Mouse (Mus musculus) kidney, embryonic 14.5 days (tissue): ENCODE results near the gene Vars2. TPM values are rescaled to one million over a fixed set of nuclear protein-coding genes. Genes with fewer than 3 reads are reported as not detected.

Source experiments
- ATAC-seq: fragments of 200-750 bp; cut with Nextera tagmentation; 2 replicates; pipeline ENCODE4 v1.8.0; 2017; ENCODE audit warnings: moderate number of reproducible peaks, mild to moderate bottlenecking, moderate TSS enrichment, moderate library complexity; ENCODE audit not compliant: low FRiP score, low TSS enrichment
- H3K27ac ChIP-seq: fragments of 300-500 bp; sonication (generic); 2 replicates; pipeline ENCODE4 v1.5.1; 2014; ENCODE audit warnings: low read depth, mild to moderate bottlenecking, low read length, moderate library complexity, mixed read lengths
- H3K27me3 ChIP-seq: fragments of 300-500 bp; sonication (generic); 2 replicates; pipeline ENCODE4 v1.6.1; 2014; ENCODE audit warnings: mild to moderate bottlenecking, low read length; ENCODE audit not compliant: control insufficient read depth, insufficient read depth
- H3K36me3 ChIP-seq: fragments of 300-500 bp; sonication (generic); 2 replicates; pipeline ENCODE4 v1.6.1; 2014; ENCODE audit warnings: low read length, mixed read lengths; ENCODE audit not compliant: control insufficient read depth, insufficient read depth
- H3K4me1 ChIP-seq: fragments of 300-500 bp; sonication (generic); 2 replicates; pipeline ENCODE4 v1.6.1; 2014; ENCODE audit warnings: low read length, mixed read lengths; ENCODE audit not compliant: control insufficient read depth, insufficient read depth
- H3K4me2 ChIP-seq: fragments of 300-500 bp; sonication (generic); replicated peaks from 2 replicates; pipeline ENCODE4 v1.6.1; 2014; ENCODE audit warnings: low read depth, mild to moderate bottlenecking, low read length
- H3K4me3 ChIP-seq: fragments of 300-500 bp; sonication (generic); 2 replicates; pipeline ENCODE4 v1.5.1; 2014; ENCODE audit warnings: mild to moderate bottlenecking, low read length
- H3K9ac ChIP-seq: fragments of 300-500 bp; sonication (generic); 2 replicates; pipeline ENCODE4 v1.6.1; 2014; ENCODE audit warnings: low read depth, mild to moderate bottlenecking, low read length, moderate library complexity
- H3K9me3 ChIP-seq: fragments of 300-500 bp; sonication (generic); 2 replicates; pipeline ENCODE4 v1.6.1; 2016; ENCODE audit warnings: low read length; ENCODE audit not compliant: control insufficient read depth
- WGBS: fragments of 180-500 bp; shearing (Covaris S2); extraction: QIAGEN DNeasy Blood & Tissue Kit; methylation state at CpG from one replicate; pipeline ENCODE4 v1.1.7; 2014; 5-methylcytosine and 5-hydroxymethylcytosine counted together
- polyA plus RNA-seq: library from polyadenylated mRNA; unstranded; fragments of >200 nt; fragmentation: Nextera tagmentation; extraction: Ambion mirVana; gene quantifications from 2 replicates; pipeline ENCODE4 v1.2.1, GENCODE M21; 2014

The Vars2 gene
- polyA plus RNA-seq, 1 experiment from 2014 or later: 16.8 TPM

DNA sequence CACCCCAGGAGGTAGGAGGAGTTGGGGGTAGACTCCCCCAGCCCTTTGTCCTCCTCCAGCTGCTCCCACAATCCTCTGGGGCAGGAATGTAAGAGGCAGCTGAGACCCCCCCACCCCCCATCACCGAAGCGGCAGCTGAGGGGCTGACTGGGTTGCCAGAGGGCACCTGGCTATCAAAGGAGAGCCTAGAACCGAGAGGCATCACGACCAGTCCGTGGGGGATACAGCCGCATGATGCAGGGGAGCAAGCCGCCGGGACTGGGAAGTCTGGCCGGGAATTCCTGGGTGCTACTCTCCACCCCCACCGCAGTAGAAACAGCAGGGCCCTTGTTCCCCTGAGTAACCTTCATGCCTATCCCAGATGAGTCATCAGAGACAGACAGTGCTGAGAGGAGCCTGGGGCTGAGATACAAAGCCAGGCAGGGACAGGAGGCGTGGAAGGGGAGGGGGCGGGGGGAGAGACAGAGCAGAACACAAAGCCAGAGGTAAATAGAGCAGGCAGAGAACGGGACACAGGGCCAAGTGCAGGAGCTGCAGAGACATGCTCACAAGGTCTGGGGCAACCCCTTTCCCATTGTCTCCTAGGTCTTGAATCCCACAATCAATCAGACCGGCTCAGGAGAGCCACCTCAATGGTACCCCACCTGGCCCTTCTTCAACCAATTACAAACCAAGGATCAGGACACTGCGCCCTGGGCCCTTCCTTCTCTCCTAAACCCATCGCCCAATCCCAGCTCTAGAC is 30.5 kb upstream of the Vars2 start:
- WGBS: 6% methylated on average over 16 of the region's 16 CpGs
- Histone ChIP-seq H3K9me3 (peaks cover 4% of the 10 kb centered on the region; the same call in 1 of the 2 replicates), H3K36me3 (peaks cover 15% of the 10 kb centered on the region), H3K27ac (peak overlapping the region; percentile 70), H3K4me3 (peak overlapping the region; percentile 30), H3K4me2 (peak overlapping the region; percentile 43), H3K27me3 (no peaks in the 10 kb centered on the region), H3K9ac (peak overlapping the region; percentile 51), H3K4me1 (peaks cover 31% of the 10 kb centered on the region)
- peak; percentile 8; the same call in 1 of the 2 replicates for ATAC-seq

DNA sequence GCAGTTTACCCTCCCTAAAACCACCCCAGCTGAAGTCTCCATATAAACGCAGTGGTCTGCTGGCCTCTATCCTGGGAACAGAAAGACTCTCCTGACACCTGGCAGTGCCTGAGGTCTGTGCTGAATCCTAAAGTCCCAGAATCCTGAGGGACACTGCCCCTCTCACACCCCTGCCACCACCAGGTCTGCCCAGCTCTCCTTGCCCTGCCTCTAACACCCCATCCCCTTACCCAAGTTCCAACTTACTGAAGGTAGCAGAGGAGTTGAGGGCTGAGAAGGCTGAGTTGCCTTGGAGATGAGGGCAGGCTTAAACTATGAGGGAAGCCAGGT is 30.0 kb upstream of the Vars2 start:
- H3K4me1 ChIP-seq: peaks cover 26% of the 10 kb centered on the region
- peak overlapping the region; percentile 30 for H3K4me3 ChIP-seq
- peak overlapping the region; percentile 70; the same call in 1 of the 2 replicates for H3K27ac ChIP-seq
- peaks cover 4% of the 10 kb centered on the region; the same call in 1 of the 2 replicates for H3K9me3 ChIP-seq
- ATAC-seq: no peak
- H3K9ac ChIP-seq: peak overlapping the region; percentile 51
- H3K27me3 ChIP-seq: no peaks in the 10 kb centered on the region
- peaks cover 21% of the 10 kb centered on the region for H3K36me3 ChIP-seq
- WGBS: 34% methylated on average over 1 of the region's 1 CpGs
- peak overlapping the region; percentile 43 for H3K4me2 ChIP-seq

DNA sequence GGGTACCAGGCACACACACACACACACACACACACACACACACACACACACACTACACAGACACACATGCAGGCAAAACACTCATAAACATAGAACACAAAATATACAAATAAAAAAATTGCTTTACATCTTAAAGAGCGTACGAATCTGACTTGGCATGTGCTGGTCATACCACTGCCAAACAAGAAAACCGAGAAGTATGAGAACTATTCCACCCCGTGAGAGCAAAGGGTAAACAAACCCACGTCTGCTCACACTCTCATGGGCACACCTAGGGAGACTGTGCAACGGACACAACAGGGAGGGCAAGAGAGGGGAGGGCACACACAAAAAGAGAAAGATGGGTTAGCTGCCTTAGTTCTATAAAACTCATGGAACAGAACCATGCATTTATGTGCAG is 29.3 kb upstream of the Vars2 start:
- Histone ChIP-seq H3K9me3 (peaks cover 4% of the 10 kb centered on the region; the same call in 1 of the 2 replicates), H3K4me1 (peaks cover 22% of the 10 kb centered on the region), H3K27me3 (no peaks in the 10 kb centered on the region), H3K27ac (no peak overlapping the region), H3K9ac (no peak overlapping the region), H3K36me3 (peaks cover 28% of the 10 kb centered on the region), H3K4me2 (no peak overlapping the region; the same call in 1 of the 2 replicates), H3K4me3 (no peak overlapping the region)
- WGBS: 71% methylated on average over 6 of the region's 6 CpGs
- ATAC-seq: no peak

DNA sequence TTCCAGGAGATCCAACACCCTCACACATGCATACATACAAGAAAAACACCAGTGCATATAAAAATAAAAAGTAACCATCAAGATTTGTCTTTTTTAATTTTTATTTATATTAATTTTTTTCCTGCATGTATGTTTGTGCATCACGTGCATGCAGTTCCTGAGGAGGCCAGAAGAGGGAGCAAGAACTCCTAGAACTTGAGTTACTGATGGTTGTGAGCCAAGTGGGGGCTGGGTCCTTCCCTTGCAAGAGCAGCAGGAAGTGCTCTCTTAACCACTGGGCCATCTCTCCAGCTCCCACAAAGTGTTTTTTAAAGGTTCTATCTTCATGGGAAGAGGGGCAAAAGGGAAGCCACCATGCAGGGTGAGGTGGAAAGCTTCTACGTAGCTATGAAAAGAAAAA is 27.9 kb upstream of the Vars2 start:
- H3K27me3 ChIP-seq: no peaks in the 10 kb centered on the region

DNA sequence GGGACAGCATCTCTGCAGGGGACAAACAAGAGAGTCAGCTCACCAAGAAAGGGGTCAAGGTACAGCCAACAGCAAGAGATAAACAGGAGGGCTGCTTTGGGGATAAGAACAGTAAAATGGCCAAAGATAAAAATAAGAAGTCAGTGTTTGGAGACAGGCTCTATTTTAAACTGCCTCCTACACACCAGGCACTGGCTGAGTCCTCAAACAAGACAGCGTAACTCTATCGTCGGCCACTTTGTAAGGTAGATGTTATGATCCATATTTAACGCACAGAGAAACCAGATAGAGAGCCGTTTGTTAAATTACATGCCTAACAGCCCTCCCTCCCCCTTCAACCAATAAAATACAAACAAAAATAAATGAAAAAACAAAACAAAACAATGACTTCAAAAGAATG is 26.5 kb upstream of the Vars2 start:
- H3K36me3 ChIP-seq: peaks cover 54% of the 10 kb centered on the region

More for the DNA sequence above, 27.9 kb upstream of the Vars2 start:
- Histone ChIP-seq H3K27ac (no peak overlapping the region), H3K9me3 (peaks cover 4% of the 10 kb centered on the region; the same call in 1 of the 2 replicates), H3K9ac (no peak overlapping the region), H3K36me3 (peaks cover 41% of the 10 kb centered on the region), H3K4me3 (no peak overlapping the region), H3K4me2 (no peak overlapping the region), H3K4me1 (peaks cover 21% of the 10 kb centered on the region)
- WGBS: 95% methylated on average over 2 of the region's 2 CpGs
- ATAC-seq: no peak

DNA sequence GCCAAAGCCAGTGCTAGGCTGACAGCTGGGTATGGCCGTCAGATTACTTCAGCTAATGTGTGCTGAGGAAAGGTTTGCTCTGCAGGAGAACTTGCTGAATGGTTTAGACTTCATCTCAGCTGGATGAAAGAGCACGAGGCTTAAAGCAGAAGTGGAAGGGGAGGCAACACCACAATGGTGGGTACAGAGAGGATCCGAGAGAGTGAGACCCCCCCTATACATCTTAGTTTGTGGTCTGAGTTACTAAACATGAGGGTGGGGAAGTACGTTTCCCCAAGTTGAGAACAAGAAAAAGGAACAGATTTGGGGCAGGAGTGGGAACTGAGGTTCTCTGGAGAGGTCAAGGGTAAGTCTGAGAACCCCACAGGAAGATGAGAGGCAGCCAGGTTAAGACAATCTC is 25.0 kb upstream of the Vars2 start:
- no peak overlapping the region for H3K4me3 ChIP-seq
- no peak overlapping the region for H3K9ac ChIP-seq
- H3K36me3 ChIP-seq: peaks cover 70% of the 10 kb centered on the region
- no peak overlapping the region for H3K27ac ChIP-seq
- ATAC-seq: no peak
- H3K27me3 ChIP-seq: no peaks in the 10 kb centered on the region
- no peak overlapping the region for H3K4me2 ChIP-seq
- H3K4me1 ChIP-seq: peaks cover 4% of the 10 kb centered on the region
- peaks cover 4% of the 10 kb centered on the region; the same call in 1 of the 2 replicates for H3K9me3 ChIP-seq
- WGBS: 81% methylated on average over 4 of the region's 4 CpGs

More for the DNA sequence above, 26.5 kb upstream of the Vars2 start:
- H3K4me2 ChIP-seq: no peak overlapping the region
- H3K9ac ChIP-seq: no peak overlapping the region
- no peak overlapping the region for H3K4me3 ChIP-seq
- ATAC-seq: no peak
- H3K9me3 ChIP-seq: peaks cover 4% of the 10 kb centered on the region; the same call in 1 of the 2 replicates
- no peaks in the 10 kb centered on the region for H3K27me3 ChIP-seq
- no peak overlapping the region for H3K27ac ChIP-seq
- peaks cover 13% of the 10 kb centered on the region for H3K4me1 ChIP-seq
- WGBS: 90% methylated on average over 5 of the region's 5 CpGs

DNA sequence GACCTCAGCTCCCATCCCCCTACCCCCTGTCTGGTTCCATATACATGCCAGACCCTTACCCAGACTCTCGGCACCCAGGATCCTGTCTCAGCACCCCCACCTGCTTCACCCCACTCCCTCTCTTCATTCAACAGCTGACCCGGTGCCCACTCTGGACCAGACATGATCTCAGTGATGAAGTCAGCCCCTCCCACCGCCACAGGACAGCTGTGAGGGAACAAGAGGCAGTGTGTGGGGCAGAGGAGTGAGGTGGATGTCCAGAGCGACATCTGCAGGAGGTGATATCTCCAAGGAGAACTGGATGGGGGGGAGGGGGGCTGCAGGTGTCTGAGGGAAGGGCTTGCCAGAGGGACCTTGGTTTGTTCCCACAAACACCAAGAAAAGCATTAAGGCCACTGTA is 24.4 kb upstream of the Vars2 start:
- 79% methylated on average over 4 of the region's 4 CpGs for WGBS
- ATAC-seq: no peak
- H3K9ac ChIP-seq: no peak overlapping the region

DNA sequence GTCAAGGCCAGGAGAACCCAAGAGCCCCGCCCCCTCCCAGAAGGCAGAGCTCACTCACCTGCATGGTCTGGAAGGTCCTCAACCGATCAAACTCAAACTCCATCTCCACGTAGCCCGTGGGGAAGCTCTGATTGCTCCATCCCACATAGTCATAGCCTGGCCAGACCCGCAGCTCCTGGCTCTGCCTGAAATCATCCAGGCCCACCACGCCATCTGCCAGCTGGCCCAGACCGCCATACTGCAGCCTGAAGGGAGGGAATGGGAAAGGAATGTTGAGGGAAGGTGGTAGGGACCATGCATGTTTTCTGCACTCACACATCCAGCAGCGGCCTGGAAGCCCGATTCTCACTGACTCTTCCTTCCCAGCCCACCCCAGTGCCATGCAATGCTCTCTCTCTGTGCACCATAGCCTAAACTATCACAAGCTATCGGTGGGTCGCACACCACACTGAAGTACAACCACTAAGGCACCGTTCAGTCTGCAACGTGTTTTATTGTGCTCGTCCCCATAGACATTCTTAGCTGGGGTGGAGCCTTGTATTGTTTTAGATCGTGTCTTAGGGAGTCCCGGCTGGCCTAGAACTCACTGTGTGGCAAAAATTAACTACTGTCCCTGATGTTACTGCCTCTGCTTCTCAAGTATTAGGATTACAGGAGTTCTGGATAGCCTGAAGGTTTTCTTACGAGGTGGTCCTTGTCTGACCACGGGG is 22.7 kb upstream of the Vars2 start:
- H3K9me3 ChIP-seq: no peaks in the 10 kb centered on the region
- H3K36me3 ChIP-seq: peaks cover 87% of the 10 kb centered on the region
- 88% methylated on average over 18 of the region's 18 CpGs for WGBS
- H3K4me3 ChIP-seq: no peak overlapping the region
- no peak overlapping the region for H3K9ac ChIP-seq
- H3K27ac ChIP-seq: no peak overlapping the region
- ATAC-seq: no peak
- no peaks in the 10 kb centered on the region for H3K27me3 ChIP-seq
- H3K4me1 ChIP-seq: no peaks in the 10 kb centered on the region
- H3K4me2 ChIP-seq: no peak overlapping the region

More for the DNA sequence above, 24.4 kb upstream of the Vars2 start:
- no peaks in the 10 kb centered on the region for H3K4me1 ChIP-seq
- no peak overlapping the region for H3K27ac ChIP-seq
- no peaks in the 10 kb centered on the region for H3K27me3 ChIP-seq
- H3K36me3 ChIP-seq: peaks cover 75% of the 10 kb centered on the region
- peaks cover 4% of the 10 kb centered on the region; the same call in 1 of the 2 replicates for H3K9me3 ChIP-seq
- H3K4me2 ChIP-seq: no peak overlapping the region
- no peak overlapping the region for H3K4me3 ChIP-seq
